Mouse (Mus musculus) intestine, embryonic 16.5 days (tissue): ENCODE results near the gene Hyal3. TPM values are rescaled to one million over a fixed set of nuclear protein-coding genes. Genes with fewer than 3 reads are reported as not detected.

Experiments used
- ATAC-seq: fragments of 200-750 bp; cut with Nextera tagmentation; 2 replicates; pipeline ENCODE4 v1.8.0; 2017; ENCODE audit warnings: moderate TSS enrichment, moderate library complexity
- H3K27ac ChIP-seq: fragments of 300-500 bp; sonication (generic); 2 replicates; pipeline ENCODE4 v1.5.1; 2014; ENCODE audit warnings: mild to moderate bottlenecking, low read length
- H3K27me3 ChIP-seq: fragments of 300-500 bp; sonication (generic); replicated peaks from 2 replicates; pipeline ENCODE4 v1.6.1; 2014; ENCODE audit warnings: low read length, control low read depth, mixed read lengths; ENCODE audit not compliant: control insufficient read depth, insufficient read depth
- H3K36me3 ChIP-seq: fragments of 300-500 bp; sonication (generic); 2 replicates; pipeline ENCODE4 v1.6.1; 2014; ENCODE audit warnings: low read length, control low read depth; ENCODE audit not compliant: control insufficient read depth, insufficient read depth
- H3K4me1 ChIP-seq: fragments of 300-500 bp; sonication (generic); 2 replicates; pipeline ENCODE4 v1.6.1; 2014; ENCODE audit warnings: low read length, control low read depth, mixed read lengths; ENCODE audit not compliant: control insufficient read depth, insufficient read depth
- H3K4me2 ChIP-seq: fragments of 300-500 bp; sonication (generic); 2 replicates; pipeline ENCODE4 v1.6.1; 2014; ENCODE audit warnings: low read depth, low read length, control low read depth
- H3K4me3 ChIP-seq: fragments of 300-500 bp; sonication (generic); 2 replicates; pipeline ENCODE4 v1.5.1; 2014; ENCODE audit warnings: mild to moderate bottlenecking, low read length
- H3K9ac ChIP-seq: fragments of 300-500 bp; sonication (generic); 2 replicates; pipeline ENCODE4 v1.6.1; 2014; ENCODE audit warnings: low read depth, low read length
- H3K9me3 ChIP-seq: fragments of 300-500 bp; sonication (generic); 2 replicates; pipeline ENCODE4 v1.6.1; 2016; ENCODE audit warnings: low read length, control low read depth; ENCODE audit not compliant: control insufficient read depth
- WGBS: fragments of 180-500 bp; shearing (Covaris S2); extraction: QIAGEN DNeasy Blood & Tissue Kit; methylation state at CpG from one replicate; pipeline ENCODE4 v1.1.7; 2014; 5-methylcytosine and 5-hydroxymethylcytosine counted together
- polyA plus RNA-seq: library from polyadenylated mRNA; unstranded; fragments of >200 nt; fragmentation: Nextera tagmentation; extraction: Ambion mirVana; gene quantifications from 2 replicates; pipeline ENCODE4 v1.2.1, GENCODE M21; 2015

Hyal3 gene
- polyA plus RNA-seq, 1 experiment from 2014 or later: 0.68 TPM

GRCm38 (mm10) chr9:107632478-107632877 is 51.9 kb downstream of the Hyal3 start:
- WGBS: 58% methylated on average over 6 of the region's 6 CpGs
- no peaks in the 10 kb centered on the region for H3K9me3 ChIP-seq
- no peaks in the 10 kb centered on the region for H3K27me3 ChIP-seq
- peak overlapping the region; percentile 84 for H3K4me3 ChIP-seq
- H3K4me1 ChIP-seq: peaks cover 64% of the 10 kb centered on the region
- H3K36me3 ChIP-seq: no peaks in the 10 kb centered on the region
- no peak for ATAC-seq
- H3K4me2 ChIP-seq: peak overlapping the region; percentile 97
- peak overlapping the region; percentile 25 for H3K27ac ChIP-seq
- peak overlapping the region; percentile 90 for H3K9ac ChIP-seq

GRCm38 (mm10) chr9:107633091-107633660 is 52.6 kb downstream of the Hyal3 start:
- ATAC-seq: peak; percentile 47
- Histone ChIP-seq H3K4me2 (peak overlapping the region; percentile 97), H3K9ac (peak overlapping the region; percentile 90), H3K27ac (peak overlapping the region; percentile 91), H3K9me3 (no peaks in the 10 kb centered on the region), H3K4me1 (peaks cover 57% of the 10 kb centered on the region), H3K4me3 (peak overlapping the region; percentile 84), H3K36me3 (no peaks in the 10 kb centered on the region), H3K27me3 (no peaks in the 10 kb centered on the region)
- 1% methylated on average over 33 of the region's 33 CpGs for WGBS

GRCm38 (mm10) chr9:107633661-107634405 is 53.2 kb downstream of the Hyal3 start:
- Histone ChIP-seq H3K4me1 (peaks cover 50% of the 10 kb centered on the region), H3K9ac (peak overlapping the region; percentile 90), H3K9me3 (no peaks in the 10 kb centered on the region), H3K27ac (peak overlapping the region; percentile 91), H3K36me3 (no peaks in the 10 kb centered on the region), H3K4me2 (peak overlapping the region; percentile 97), H3K4me3 (peak overlapping the region; percentile 84), H3K27me3 (no peaks in the 10 kb centered on the region)
- 3% methylated on average over 15 of the region's 15 CpGs for WGBS
- ATAC-seq: 0 out of 2 replicates have a peak, but pooled peaks have one; percentile 5

GRCm38 (mm10) chr9:107634406-107635278 is 54.0 kb downstream of the Hyal3 start:
- Histone ChIP-seq H3K4me3 (peak overlapping the region; percentile 84), H3K9ac (peak overlapping the region; percentile 90), H3K27ac (peak overlapping the region; percentile 91), H3K9me3 (no peaks in the 10 kb centered on the region), H3K4me1 (peaks cover 45% of the 10 kb centered on the region), H3K36me3 (no peaks in the 10 kb centered on the region), H3K27me3 (no peaks in the 10 kb centered on the region), H3K4me2 (peak overlapping the region; percentile 97)
- 2% methylated on average over 35 of the region's 35 CpGs for WGBS
- ATAC-seq: peak; percentile 6; the same call in 1 of the 2 replicates

- 3% methylated on average over 36 of the region's 38 CpGs for WGBS
- peak within 1 kb of the TSS; percentile 84 for H3K4me3 ChIP-seq
- peaks cover 40% of the 10 kb centered on the region for H3K4me1 ChIP-seq
- H3K4me2 ChIP-seq: peak within 1 kb of the TSS; percentile 97
- peak; percentile 96 for ATAC-seq
- no peaks in the 10 kb centered on the region for H3K36me3 ChIP-seq
- no peaks in the 10 kb centered on the region for H3K9me3 ChIP-seq
- H3K27ac ChIP-seq: peak within 1 kb of the TSS; percentile 91
- peak within 1 kb of the TSS; percentile 90 for H3K9ac ChIP-seq
- H3K27me3 ChIP-seq: no peaks in the 10 kb centered on the region
Observed at GRCm38 (mm10) chr9:107635279-107636028, 54.8 kb downstream of the Hyal3 start, which contains the start of gene Gnai2. Gene Gnai2 (minus strand): TSS chr9:107635367.

Other genes with a start within 250 kb of the Hyal3 start
- gene Hemk1, start 242.5 kb upstream of the Hyal3 start, polyA plus RNA-seq: 11.2 and 11.8 TPM in 2 replicates
- 0.21 and 0.26 TPM in 2 replicates for gene 6430571L13Rik, start 240.2 kb upstream of the Hyal3 start, polyA plus RNA-seq
- 0.50 and 0.77 TPM in 2 replicates for gene Cacna2d2, start 181.2 kb upstream of the Hyal3 start, polyA plus RNA-seq
- gene Tmem115, start 46.9 kb upstream of the Hyal3 start, polyA plus RNA-seq: 39.4 and 40.6 TPM in 2 replicates
- 39.2 and 39.9 TPM in 2 replicates for gene Cyb561d2, start 38.6 kb upstream of the Hyal3 start, polyA plus RNA-seq
- 39.1 and 39.8 TPM in 2 replicates for gene Nprl2, start 38.6 kb upstream of the Hyal3 start, polyA plus RNA-seq
- gene Zmynd10, start 33.5 kb upstream of the Hyal3 start, polyA plus RNA-seq: 2.3 and 2.5 TPM in 2 replicates
- 52.5 and 53.7 TPM in 2 replicates for gene Rassf1, start 29.3 kb upstream of the Hyal3 start, polyA plus RNA-seq
- 49.6 and 50.6 TPM in 2 replicates for gene Tusc2, start 17.6 kb upstream of the Hyal3 start, polyA plus RNA-seq
- 88.2 and 91.2 TPM in 2 replicates for gene Hyal2, start 12.9 kb upstream of the Hyal3 start, polyA plus RNA-seq
- gene Hyal1, start 3.9 kb upstream of the Hyal3 start, polyA plus RNA-seq: 5.8 and 5.9 TPM in 2 replicates
- gene Naa80, start 1.9 kb upstream of the Hyal3 start, polyA plus RNA-seq: 19.2 and 20.2 TPM in 2 replicates
- gene Ifrd2, start 6.8 kb downstream of the Hyal3 start, polyA plus RNA-seq: 79.0 and 89.6 TPM in 2 replicates
- gene Sema3b, start 28.4 kb downstream of the Hyal3 start, polyA plus RNA-seq: 50.4 and 54.9 TPM in 2 replicates
- gene Gnai2, start 54.5 kb downstream of the Hyal3 start, polyA plus RNA-seq: 301 and 311 TPM in 2 replicates
- gene Slc38a3, start 88.7 kb downstream of the Hyal3 start, polyA plus RNA-seq: 10.1 TPM in 2 replicates
- gene Gnat1, start 98.9 kb downstream of the Hyal3 start, polyA plus RNA-seq: 0.98 and 1.6 TPM in 2 replicates
- gene Sema3f, start 129.7 kb downstream of the Hyal3 start, polyA plus RNA-seq: 5.7 and 8.3 TPM in 2 replicates
- gene Rbm5, start 190.2 kb downstream of the Hyal3 start, polyA plus RNA-seq: 127 and 145 TPM in 2 replicates